Mouse (Mus musculus): ENCODE data around the gene Supv3l1.

DNA sequence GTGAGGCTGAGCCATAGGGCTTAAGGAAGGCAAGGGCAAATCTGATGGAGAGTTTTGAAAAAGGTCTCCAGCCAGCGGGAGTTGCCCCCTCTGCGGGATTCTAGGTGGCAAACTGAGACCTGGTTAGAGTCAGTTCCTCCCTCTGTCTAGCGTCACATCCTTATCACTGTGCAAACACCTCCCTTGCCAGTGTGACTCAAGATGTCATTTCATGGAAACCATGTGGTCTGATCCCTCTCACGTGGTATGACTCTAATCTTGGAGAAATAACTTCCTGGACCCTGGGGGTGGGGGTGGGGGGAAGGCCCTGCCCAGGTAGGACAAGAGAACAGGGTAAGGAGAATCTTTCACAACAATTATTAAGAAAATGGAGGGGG is 35.9 kb downstream of the Supv3l1 start:
- TF ChIP-seq CTCF (IDR thresholded peaks at IDR 0.05; ENCODE audit: low read depth) (no peak), EP300 (IDR thresholded peaks at IDR 0.05; ENCODE audit: low read depth) (no peak)

Measured in liver, postnatal 0 days (tissue).